Mouse (Mus musculus) liver, embryonic 14.5 days (tissue): ENCODE measurements around the gene Tceanc2. TPM values are rescaled to one million over a fixed set of nuclear protein-coding genes. Genes with fewer than 3 reads are reported as not detected.

ENCODE experiments used
- ATAC-seq: fragments of 200-750 bp; cut with Nextera tagmentation; 2 replicates; pipeline ENCODE4 v1.8.0; 2017; ENCODE audit warnings: moderate number of reproducible peaks, mild to moderate bottlenecking, moderate library complexity; ENCODE audit not compliant: insufficient read depth
- DNase-seq, 3 experiments: peaks; one replicate each; pipeline ENCODE4 v3.0.0-alpha.2; 2012 to 2013; ENCODE audit warnings: low read depth in 3 of 3, low spot score in 3 of 3
- H3K27ac ChIP-seq: fragments of 300-500 bp; sonication (generic); 2 replicates; pipeline ENCODE4 v1.5.1; 2014; ENCODE audit warnings: moderate library complexity, mild to moderate bottlenecking, control low read depth, inconsistent platforms
- H3K27me3 ChIP-seq: fragments of 300-500 bp; sonication (generic); 2 replicates; pipeline ENCODE4 v1.6.1; 2014; ENCODE audit warnings: mild to moderate bottlenecking, low read length, moderate library complexity; ENCODE audit not compliant: control insufficient read depth, insufficient read depth
- H3K36me3 ChIP-seq: fragments of 300-500 bp; sonication (generic); replicated peaks from 2 replicates; pipeline ENCODE4 v1.6.1; 2014; ENCODE audit warnings: low read depth; ENCODE audit not compliant: control insufficient read depth, insufficient read depth
- H3K4me1 ChIP-seq, 2 experiments: fragments of 200-500 bp in 1 of 2; fragments of 300-500 bp in 1 of 2; sonication (generic) in 1 of 2; replicated peaks; 2 replicates each; pipeline ENCODE4 v1.6.1; 2012 to 2014; ENCODE audit warnings: antibody characterized with exemption in 1 of 2, inconsistent platforms in 1 of 2, low read length in 1 of 2; ENCODE audit not compliant: control insufficient read depth in 2 of 2, insufficient read depth in 2 of 2
- H3K4me2 ChIP-seq: fragments of 300-500 bp; sonication (generic); 2 replicates; pipeline ENCODE4 v1.6.1; 2014; ENCODE audit warnings: low read depth, mild to moderate bottlenecking, control low read depth, moderate library complexity
- H3K4me3 ChIP-seq, 2 experiments: fragments of 200-500 bp in 1 of 2; fragments of 300-500 bp in 1 of 2; sonication (generic) in 1 of 2; 2 replicates each; pipeline ENCODE4 v1.5.1; 2012 to 2014; ENCODE audit warnings: low read depth in 2 of 2, low read length in 2 of 2, mild to moderate bottlenecking in 2 of 2, control low read depth in 1 of 2, inconsistent platforms in 1 of 2, moderate library complexity in 1 of 2; ENCODE audit not compliant: insufficient read depth in 1 of 2
- H3K9ac ChIP-seq: fragments of 300-500 bp; sonication (generic); replicated peaks from 2 replicates; pipeline ENCODE4 v1.6.1; 2014; ENCODE audit warnings: mild to moderate bottlenecking, control low read depth, moderate library complexity
- H3K9me3 ChIP-seq: fragments of 300-500 bp; sonication (generic); 2 replicates; pipeline ENCODE4 v1.6.1; 2016; ENCODE audit warnings: low read length, mixed read lengths; ENCODE audit not compliant: control insufficient read depth
- CTCF ChIP-seq: IDR thresholded peaks from 2 replicates; pipeline ENCODE4 v1.5.1; 2016; ENCODE audit warnings: antibody characterized with exemption, low read depth, control low read depth
- EP300 ChIP-seq: IDR thresholded peaks from 2 replicates; pipeline ENCODE4 v1.6.1; 2016; ENCODE audit warnings: antibody characterized with exemption, low read depth
- WGBS: fragments of 180-500 bp; shearing (Covaris S2); extraction: QIAGEN DNeasy Blood & Tissue Kit; methylation state at CpG from one replicate; pipeline ENCODE4 v1.1.7; 2014; ENCODE audit not compliant: insufficient replicate concordance; 5-methylcytosine and 5-hydroxymethylcytosine counted together
- polyA plus RNA-seq, 2 experiments: library from polyadenylated mRNA; depleted of rRNA in 1 of 2; stranded (reverse) in 1 of 2; unstranded in 1 of 2; fragments of >200 nt; fragmentation: Nextera tagmentation in 1 of 2; extraction: Ambion mirVana in 1 of 2; gene quantifications; 2 replicates each; pipeline versions ENCODE4 v1.2.1 to v1.2.3; 2012 to 2014

Gene Tceanc2
- polyA plus RNA-seq, 2 experiments, result 5.5 to 24.2 TPM

GRCm38 (mm10) chr4:107167798-107168197, 11.1 kb downstream of the Tceanc2 start:
- no peak overlapping the region for H3K4me2 ChIP-seq
- H3K9ac ChIP-seq, result no peak overlapping the region
- 67% methylated on average over 5 of the region's 5 CpGs for WGBS
- peaks cover 6% of the 10 kb centered on the region for H3K36me3 ChIP-seq
- TF ChIP-seq CTCF (no peak), EP300 (no peak)
- no peaks in the 10 kb centered on the region for H3K9me3 ChIP-seq
- H3K4me3 ChIP-seq, result no peak overlapping the region
- H3K27ac ChIP-seq, result no peak overlapping the region
- H3K4me1 ChIP-seq, result no peaks in the 10 kb centered on the region
- no peaks in the 10 kb centered on the region for H3K27me3 ChIP-seq
- ATAC-seq, result no peak
- DNase-seq, result no peak

GRCm38 (mm10) chr4:107166700-107167099, 12.2 kb downstream of the Tceanc2 start:
- H3K36me3 ChIP-seq, result peaks cover 6% of the 10 kb centered on the region
- H3K27me3 ChIP-seq, result no peaks in the 10 kb centered on the region
- no peak overlapping the region for H3K27ac ChIP-seq
- H3K9me3 ChIP-seq, result no peaks in the 10 kb centered on the region
- DNase-seq, result no peak
- no peak overlapping the region for H3K4me3 ChIP-seq
- H3K9ac ChIP-seq, result no peak overlapping the region
- ATAC-seq, result no peak
- H3K4me2 ChIP-seq, result no peak overlapping the region
- WGBS, result 61% methylated on average over 5 of the region's 5 CpGs
- TF ChIP-seq CTCF (no peak), EP300 (no peak)
- H3K4me1 ChIP-seq, result no peaks in the 10 kb centered on the region

- Histone ChIP-seq H3K4me2 (no peak overlapping the region), H3K9ac (no peak overlapping the region), H3K27me3 (no peaks in the 10 kb centered on the region), H3K9me3 (no peaks in the 10 kb centered on the region), H3K4me1 (no peaks in the 10 kb centered on the region), H3K27ac (no peak overlapping the region), H3K36me3 (peaks cover 3% of the 10 kb centered on the region), H3K4me3 (no peak overlapping the region)
- DNase-seq, result peak; percentile 56 to 68 (median 60)
- ATAC-seq, result peak; percentile 31; the same call in 1 of the 2 replicates
- WGBS, result 48% methylated on average over 9 of the region's 9 CpGs
- TF ChIP-seq EP300, result no peak
- peak; percentile 91 for TF ChIP-seq CTCF
These were observed 14.9 kb downstream of the Tceanc2 start for GRCm38 (mm10) chr4:107163756-107164587.

- TF ChIP-seq CTCF (no peak), EP300 (no peak)
- Histone ChIP-seq H3K4me2 (no peak overlapping the region), H3K4me1 (no peaks in the 10 kb centered on the region), H3K36me3 (peaks cover 3% of the 10 kb centered on the region), H3K9me3 (no peaks in the 10 kb centered on the region), H3K9ac (no peak overlapping the region), H3K27me3 (no peaks in the 10 kb centered on the region), H3K4me3 (no peak overlapping the region), H3K27ac (no peak overlapping the region)
- 81% methylated on average over 10 of the region's 10 CpGs for WGBS
- no peak for ATAC-seq
- DNase-seq, result no peak
These were observed 15.6 kb downstream of the Tceanc2 start for GRCm38 (mm10) chr4:107163341-107163740.

GRCm38 (mm10) chr4:107160181-107160580, 18.7 kb downstream of the Tceanc2 start:
- H3K4me2 ChIP-seq, result no peak overlapping the region
- no peaks in the 10 kb centered on the region for H3K27me3 ChIP-seq
- ATAC-seq, result no peak
- H3K36me3 ChIP-seq, result peaks cover 3% of the 10 kb centered on the region
- TF ChIP-seq CTCF, result no peak
- no peak for TF ChIP-seq EP300
- no peak for DNase-seq
- no peak overlapping the region for H3K4me3 ChIP-seq
- peaks cover 0 to 7% of the 10 kb centered on the region in 2 experiments; a peak in 2 of 4 replicates for H3K4me1 ChIP-seq
- WGBS, result 83% methylated on average over 8 of the region's 8 CpGs
- H3K27ac ChIP-seq, result no peak overlapping the region
- H3K9me3 ChIP-seq, result no peaks in the 10 kb centered on the region
- no peak overlapping the region for H3K9ac ChIP-seq
